Mouse (Mus musculus) liver, adult 2 months (tissue): ENCODE measurements around the gene Vill.

Source experiments
- CTCF ChIP-seq: fragments of 200-500 bp; IDR thresholded peaks from 2 replicates; pipeline ENCODE4 v1.5.1; 2011; ENCODE audit warnings: low read depth, low read length, control low read depth
- POLR2A ChIP-seq: fragments of 200-500 bp; IDR thresholded peaks from 2 replicates; pipeline ENCODE4 v1.6.1; 2011; ENCODE audit warnings: low read length, control low read depth; ENCODE audit not compliant: insufficient read depth; ENCODE audit errors: extremely low read depth

DNA sequence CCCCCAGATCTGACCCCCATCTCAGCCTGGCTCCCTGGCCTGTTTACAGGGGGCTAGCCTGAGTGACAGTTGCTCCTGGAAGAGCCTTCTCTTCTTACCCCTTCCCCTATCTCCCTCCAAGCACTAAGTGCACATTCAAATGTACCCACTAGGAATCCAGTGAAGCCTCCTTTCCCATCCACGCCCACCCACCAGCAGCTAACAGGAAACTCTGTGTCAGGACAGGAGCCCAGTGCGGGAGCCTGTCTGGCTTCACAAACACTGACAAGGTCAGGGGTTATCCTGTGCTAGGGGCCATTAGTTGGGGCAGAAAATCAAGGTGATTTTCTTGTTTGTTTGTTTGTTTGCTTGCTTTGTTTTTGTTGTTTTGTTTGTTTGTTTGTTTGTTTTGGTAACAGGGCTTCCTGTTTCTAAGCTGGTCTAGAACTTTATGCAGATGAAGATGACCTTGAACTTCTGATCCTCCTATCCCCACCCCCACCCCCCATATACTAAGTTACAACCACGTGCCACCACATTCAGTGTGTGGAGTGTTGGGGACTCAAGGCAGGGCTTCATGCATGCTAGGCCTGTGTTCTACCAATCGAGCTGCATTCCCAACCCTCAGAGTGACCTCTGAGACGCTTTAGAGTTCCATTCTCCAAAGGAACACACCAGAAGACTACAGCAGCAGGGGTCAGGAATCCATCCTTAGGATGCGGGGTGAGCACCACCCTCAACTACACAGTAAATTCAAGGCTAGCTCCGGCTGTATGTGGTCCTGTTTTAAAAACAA is 30.3 kb downstream of the Vill start:
- TF ChIP-seq CTCF (no peak), POLR2A (no peak)
